Mouse (Mus musculus): Measurements from ENCODE around the gene Scn2b. TPM values are rescaled to one million over a fixed set of nuclear protein-coding genes. Genes with fewer than 3 reads are reported as not detected.
A peak's percentile ranks its signal among the peaks of the same experiment; 100 is the strongest.

The Scn2b gene
- polyA plus RNA-seq, 1 experiment from 2014 or later: 3.2 TPM

DNA sequence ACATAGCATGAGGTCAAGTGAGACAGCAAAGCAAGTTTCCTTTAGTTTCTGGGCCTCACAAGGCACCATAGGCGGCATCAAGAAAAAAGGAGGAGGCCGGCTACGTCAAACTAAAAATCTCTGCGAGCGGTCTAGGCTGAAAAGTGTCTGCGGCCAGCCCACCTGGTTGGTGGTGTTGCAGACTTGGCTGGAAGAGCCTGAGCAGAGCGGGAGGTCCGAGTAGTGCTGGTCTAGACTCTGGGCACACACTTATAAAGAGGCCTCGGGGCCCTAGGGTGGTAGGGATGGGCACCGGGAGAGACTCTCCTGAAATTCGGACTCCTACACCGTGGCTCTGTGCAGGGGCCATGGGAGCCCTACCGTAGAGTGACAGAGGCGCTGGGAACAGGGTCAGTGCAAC lies 1.9 kb upstream of the Scn2b start:
- no peak overlapping the region for H3K27ac ChIP-seq (ENCODE audit: low read depth, low read length)

DNA sequence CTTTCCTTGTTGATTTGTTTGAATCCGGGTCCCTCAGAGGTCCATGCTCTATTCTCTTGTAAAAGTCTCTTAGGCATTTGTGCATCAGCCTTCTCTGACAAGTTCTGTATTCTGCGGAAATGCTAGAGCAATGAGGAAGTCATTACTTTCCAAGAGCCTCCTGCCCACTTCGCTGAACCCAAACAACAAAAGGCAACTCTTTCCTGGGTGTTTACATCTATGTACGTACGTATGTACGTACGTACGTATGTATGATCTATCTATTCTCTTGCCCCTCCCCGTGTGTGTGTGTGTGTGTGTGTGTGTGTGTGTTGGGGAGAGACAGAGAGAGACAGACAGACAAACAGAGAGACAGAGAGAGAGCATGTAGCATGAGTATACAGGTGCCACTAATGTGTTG lies 763 bp upstream of the Scn2b start:
- Histone ChIP-seq H3K36me3 (ENCODE audit: control insufficient read depth, insufficient read depth, low read length) (no peaks in the 10 kb centered on the region), H3K27ac (ENCODE audit: low read depth, low read length) (no peak overlapping the region), H3K4me1 (replicated peaks; ENCODE audit: control insufficient read depth, insufficient read depth, low read length) (peaks cover 3% of the 10 kb centered on the region; the same call in 1 of the 2 replicates), H3K27me3 (ENCODE audit: control insufficient read depth, insufficient read depth, low read length) (peaks cover 3% of the 10 kb centered on the region; the same call in 1 of the 2 replicates), H3K9ac (ENCODE audit: low read length) (no peak overlapping the region), H3K9me3 (ENCODE audit: control insufficient read depth, low read length) (no peaks in the 10 kb centered on the region), H3K4me2 (ENCODE audit: low read depth, low read length, severe bottlenecking) (no peak overlapping the region), H3K4me3 (ENCODE audit: low read depth, low read length) (no peak overlapping the region)
- no peak for ATAC-seq (replicated peaks; ENCODE audit: low FRiP score)
- DNase-seq (ENCODE audit: low spot score): no peak
- 70% methylated on average over 9 of the region's 9 CpGs for WGBS

More for the DNA sequence above, 1.9 kb upstream of the Scn2b start:
- Histone ChIP-seq H3K27me3 (ENCODE audit: control insufficient read depth, insufficient read depth, low read length) (peaks cover 3% of the 10 kb centered on the region; the same call in 1 of the 2 replicates), H3K4me1 (replicated peaks; ENCODE audit: control insufficient read depth, insufficient read depth, low read length) (peaks cover 3% of the 10 kb centered on the region; the same call in 1 of the 2 replicates), H3K4me3 (ENCODE audit: low read depth, low read length) (peak overlapping the region; percentile 26), H3K36me3 (ENCODE audit: control insufficient read depth, insufficient read depth, low read length) (no peaks in the 10 kb centered on the region), H3K9me3 (ENCODE audit: control insufficient read depth, low read length) (no peaks in the 10 kb centered on the region), H3K4me2 (ENCODE audit: low read depth, low read length, severe bottlenecking) (peak overlapping the region; percentile 51), H3K9ac (ENCODE audit: low read length) (peak overlapping the region; percentile 53)
- peak; percentile 80 for DNase-seq (ENCODE audit: low spot score)
- ATAC-seq (replicated peaks; ENCODE audit: low FRiP score): peak; percentile 53; the same call in 1 of the 2 replicates
- WGBS: under 1% methylated on average over 14 of the region's 14 CpGs

DNA sequence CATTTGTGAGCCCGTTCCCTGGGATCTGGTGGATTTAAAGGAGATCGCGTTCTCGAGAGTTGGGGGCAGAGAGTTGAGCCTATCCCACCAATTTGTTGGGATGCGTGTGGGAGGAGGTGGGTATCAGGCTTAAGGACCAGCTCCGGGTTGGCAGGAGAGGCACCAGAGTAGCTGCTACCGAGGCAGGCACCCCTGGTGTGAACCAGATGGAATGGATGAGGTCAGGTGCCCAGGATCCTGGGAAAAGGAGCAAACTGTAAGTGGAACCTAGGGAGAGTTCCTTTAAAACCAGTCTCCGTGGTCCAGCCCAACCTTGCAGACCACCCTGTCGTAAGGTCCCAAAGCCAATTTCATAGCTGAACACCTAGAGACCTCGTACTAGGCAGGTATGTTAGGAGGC lies 970 bp downstream of the Scn2b start:
- H3K36me3 ChIP-seq (ENCODE audit: control insufficient read depth, insufficient read depth, low read length): no peaks in the 10 kb centered on the region
- WGBS: 22% methylated on average over 10 of the region's 10 CpGs
- peak overlapping the region; percentile 59 for H3K4me2 ChIP-seq (ENCODE audit: low read depth, low read length, severe bottlenecking)
- no peak for DNase-seq (ENCODE audit: low spot score)
- ATAC-seq (replicated peaks; ENCODE audit: low FRiP score): no peak
- no peak overlapping the region for H3K27ac ChIP-seq (ENCODE audit: low read depth, low read length)
- peaks cover 5% of the 10 kb centered on the region for H3K4me1 ChIP-seq (replicated peaks; ENCODE audit: control insufficient read depth, insufficient read depth, low read length)
- peak overlapping the region; percentile 77 for H3K9ac ChIP-seq (ENCODE audit: low read length)
- H3K4me3 ChIP-seq (ENCODE audit: low read depth, low read length): peak overlapping the region; percentile 55
- peaks cover 3% of the 10 kb centered on the region; the same call in 1 of the 2 replicates for H3K27me3 ChIP-seq (ENCODE audit: control insufficient read depth, insufficient read depth, low read length)
- no peaks in the 10 kb centered on the region for H3K9me3 ChIP-seq (ENCODE audit: control insufficient read depth, low read length)

DNA sequence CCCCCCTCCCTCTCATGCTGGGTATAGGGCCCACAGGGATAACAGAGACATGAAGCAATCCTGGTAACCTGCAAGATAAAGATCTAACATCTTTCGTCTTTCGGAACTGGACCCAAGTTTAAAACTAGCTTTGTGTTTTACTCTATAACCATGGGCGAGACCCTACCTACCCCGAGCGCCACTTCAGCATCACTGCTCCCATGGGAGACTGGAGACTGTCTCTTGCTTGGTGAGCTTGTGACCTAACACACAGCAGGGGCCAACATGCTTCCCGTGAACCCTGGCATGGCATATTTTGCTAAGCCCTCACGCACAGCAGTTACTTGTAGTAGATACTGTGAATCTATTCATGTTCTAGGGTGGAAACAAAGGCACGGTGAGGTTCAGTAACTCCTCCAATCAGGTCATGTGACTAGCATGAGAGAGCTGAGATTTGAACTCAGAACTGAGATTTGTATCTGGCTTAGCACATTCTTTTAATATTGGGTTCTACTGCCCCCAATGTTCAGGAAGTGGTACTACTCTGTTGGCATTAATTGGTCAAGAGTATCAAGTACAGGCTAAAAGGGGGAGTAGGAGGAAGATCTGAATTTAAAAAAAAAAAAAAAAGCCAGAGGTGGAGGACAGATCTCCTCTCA lies 1.9 kb downstream of the Scn2b start:
- peaks cover 3% of the 10 kb centered on the region; the same call in 1 of the 2 replicates for H3K27me3 ChIP-seq (ENCODE audit: control insufficient read depth, insufficient read depth, low read length)
- no peaks in the 10 kb centered on the region for H3K36me3 ChIP-seq (ENCODE audit: control insufficient read depth, insufficient read depth, low read length)
- no peak overlapping the region for H3K4me3 ChIP-seq (ENCODE audit: low read depth, low read length)
- DNase-seq (ENCODE audit: low spot score) (no peak), ATAC-seq (replicated peaks; ENCODE audit: low FRiP score) (no peak)
- H3K9ac ChIP-seq (ENCODE audit: low read length): no peak overlapping the region
- peaks cover 5% of the 10 kb centered on the region for H3K4me1 ChIP-seq (replicated peaks; ENCODE audit: control insufficient read depth, insufficient read depth, low read length)
- no peak overlapping the region for H3K4me2 ChIP-seq (ENCODE audit: low read depth, low read length, severe bottlenecking)
- no peaks in the 10 kb centered on the region for H3K9me3 ChIP-seq (ENCODE audit: control insufficient read depth, low read length)
- H3K27ac ChIP-seq (ENCODE audit: low read depth, low read length): no peak overlapping the region
- WGBS: 95% methylated on average over 8 of the region's 8 CpGs

DNA sequence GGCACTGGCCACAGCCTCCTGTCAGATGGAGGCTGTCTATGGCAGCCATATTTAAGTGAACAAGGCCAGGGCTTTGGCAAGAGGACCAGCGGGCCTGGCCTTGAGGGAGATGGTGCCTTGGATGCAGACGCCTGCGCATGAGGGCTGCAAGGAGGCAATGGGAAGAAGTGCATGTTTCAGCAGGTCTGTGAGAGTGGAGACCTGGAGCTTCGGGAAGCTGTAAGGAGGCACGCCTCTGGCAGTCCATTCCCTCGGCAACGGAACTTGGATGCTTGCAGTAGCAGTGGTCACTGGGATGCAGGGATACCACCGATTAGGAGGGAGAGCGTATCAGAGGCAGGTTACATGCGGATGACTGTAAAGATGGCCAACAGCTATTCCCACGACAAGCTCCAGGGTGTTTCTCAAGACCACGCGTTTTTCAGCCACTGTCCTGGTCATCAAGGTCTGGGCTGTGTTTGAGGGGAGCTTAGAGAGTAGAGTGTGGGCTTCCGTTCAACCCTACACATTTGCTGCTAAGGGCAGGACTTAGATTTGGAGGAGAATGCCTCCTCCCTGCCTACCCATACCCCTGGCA lies 2.5 kb downstream of the Scn2b start:
- Histone ChIP-seq H3K27ac (ENCODE audit: low read depth, low read length) (no peak overlapping the region), H3K9me3 (ENCODE audit: control insufficient read depth, low read length) (no peaks in the 10 kb centered on the region), H3K4me3 (ENCODE audit: low read depth, low read length) (no peak overlapping the region), H3K4me2 (ENCODE audit: low read depth, low read length, severe bottlenecking) (no peak overlapping the region), H3K36me3 (ENCODE audit: control insufficient read depth, insufficient read depth, low read length) (no peaks in the 10 kb centered on the region), H3K9ac (ENCODE audit: low read length) (no peak overlapping the region), H3K27me3 (ENCODE audit: control insufficient read depth, insufficient read depth, low read length) (peaks cover 3% of the 10 kb centered on the region; the same call in 1 of the 2 replicates), H3K4me1 (replicated peaks; ENCODE audit: control insufficient read depth, insufficient read depth, low read length) (peaks cover 5% of the 10 kb centered on the region)
- ATAC-seq (replicated peaks; ENCODE audit: low FRiP score): no peak
- no peak for DNase-seq (ENCODE audit: low spot score)
- WGBS: 89% methylated on average over 14 of the region's 14 CpGs

DNA sequence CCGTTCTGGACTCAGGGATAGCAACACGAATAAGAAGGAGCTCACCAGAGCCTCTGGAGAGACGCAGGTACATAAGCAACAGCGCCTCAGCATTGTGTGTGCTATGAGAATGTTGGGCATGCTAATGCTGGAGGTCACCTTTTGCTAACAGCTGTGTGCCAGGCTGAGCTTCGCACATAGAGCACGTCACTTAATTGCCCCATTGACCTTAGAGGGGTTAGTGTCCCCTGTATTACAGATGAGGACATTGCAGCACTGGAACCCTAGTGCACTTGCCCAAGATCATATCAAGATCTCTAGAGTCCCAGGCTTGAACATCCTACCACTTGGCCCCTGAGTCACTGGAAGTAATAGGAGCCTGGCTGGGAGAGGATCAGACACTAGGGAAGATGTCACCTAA lies 3.0 kb downstream of the Scn2b start:
- Histone ChIP-seq H3K27ac (ENCODE audit: low read depth, low read length) (no peak overlapping the region), H3K9ac (ENCODE audit: low read length) (no peak overlapping the region), H3K27me3 (ENCODE audit: control insufficient read depth, insufficient read depth, low read length) (peaks cover 3% of the 10 kb centered on the region; the same call in 1 of the 2 replicates), H3K36me3 (ENCODE audit: control insufficient read depth, insufficient read depth, low read length) (no peaks in the 10 kb centered on the region), H3K4me1 (replicated peaks; ENCODE audit: control insufficient read depth, insufficient read depth, low read length) (peaks cover 5% of the 10 kb centered on the region), H3K9me3 (ENCODE audit: control insufficient read depth, low read length) (no peaks in the 10 kb centered on the region), H3K4me3 (ENCODE audit: low read depth, low read length) (no peak overlapping the region), H3K4me2 (ENCODE audit: low read depth, low read length, severe bottlenecking) (no peak overlapping the region)
- DNase-seq (ENCODE audit: low spot score): no peak
- no peak for ATAC-seq (replicated peaks; ENCODE audit: low FRiP score)
- WGBS: 87% methylated on average over 6 of the region's 6 CpGs

DNA sequence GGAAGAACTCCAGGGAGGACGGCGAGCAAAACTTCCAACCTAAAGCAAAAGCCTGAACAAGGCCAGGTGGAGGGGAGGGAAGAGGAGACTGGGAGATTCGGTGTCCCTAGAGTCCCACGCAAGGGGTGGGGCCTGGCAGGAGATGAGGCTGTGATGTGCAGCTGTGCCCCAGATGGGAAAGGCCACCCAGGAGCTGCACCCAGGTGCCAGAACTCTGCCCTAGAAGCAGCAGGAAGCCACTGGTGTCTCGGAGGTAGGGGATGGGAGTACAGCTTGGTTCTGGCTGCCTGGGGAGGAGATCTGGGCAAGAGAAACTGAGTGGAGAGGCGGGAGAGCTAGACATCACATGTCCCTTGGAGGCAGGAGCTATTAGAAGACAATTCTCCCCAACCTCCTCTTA lies 3.4 kb downstream of the Scn2b start:
- Histone ChIP-seq H3K4me3 (ENCODE audit: low read depth, low read length) (no peak overlapping the region), H3K36me3 (ENCODE audit: control insufficient read depth, insufficient read depth, low read length) (no peaks in the 10 kb centered on the region), H3K27ac (ENCODE audit: low read depth, low read length) (no peak overlapping the region), H3K4me2 (ENCODE audit: low read depth, low read length, severe bottlenecking) (no peak overlapping the region), H3K4me1 (replicated peaks; ENCODE audit: control insufficient read depth, insufficient read depth, low read length) (peaks cover 5% of the 10 kb centered on the region), H3K9me3 (ENCODE audit: control insufficient read depth, low read length) (no peaks in the 10 kb centered on the region), H3K27me3 (ENCODE audit: control insufficient read depth, insufficient read depth, low read length) (peaks cover 3% of the 10 kb centered on the region; the same call in 1 of the 2 replicates), H3K9ac (ENCODE audit: low read length) (no peak overlapping the region)
- WGBS: 58% methylated on average over 6 of the region's 6 CpGs
- no peak for DNase-seq (ENCODE audit: low spot score)
- ATAC-seq (replicated peaks; ENCODE audit: low FRiP score): no peak

DNA sequence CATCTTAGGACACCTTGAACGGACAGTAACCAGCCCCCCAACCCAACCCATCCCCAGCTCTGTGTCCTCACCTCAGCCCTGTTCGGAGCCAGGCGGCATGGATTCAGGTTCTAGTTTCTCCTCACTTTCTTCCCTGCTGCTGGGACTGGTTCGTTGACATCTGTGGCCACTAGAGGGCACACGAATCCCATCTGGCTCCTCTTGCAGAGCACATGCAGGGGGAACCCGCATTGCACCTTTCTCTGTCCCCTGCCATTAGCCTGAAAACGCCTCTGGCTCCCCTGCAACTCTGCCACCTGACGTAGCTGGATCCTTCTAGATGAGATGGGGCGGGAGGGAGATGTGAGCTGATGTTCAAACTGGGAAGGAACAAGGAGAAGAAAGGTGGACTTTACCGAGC lies 4.2 kb downstream of the Scn2b start:
- peak; percentile 55; the same call in 1 of the 2 replicates for ATAC-seq (replicated peaks; ENCODE audit: low FRiP score)
- Histone ChIP-seq H3K4me1 (replicated peaks; ENCODE audit: control insufficient read depth, insufficient read depth, low read length) (peaks cover 5% of the 10 kb centered on the region), H3K4me3 (ENCODE audit: low read depth, low read length) (no peak overlapping the region), H3K4me2 (ENCODE audit: low read depth, low read length, severe bottlenecking) (peak overlapping the region; percentile 26; the same call in 1 of the 2 replicates), H3K27ac (ENCODE audit: low read depth, low read length) (no peak overlapping the region), H3K9ac (ENCODE audit: low read length) (no peak overlapping the region; the same call in 1 of the 2 replicates), H3K27me3 (ENCODE audit: control insufficient read depth, insufficient read depth, low read length) (0 out of 2 replicates have a peak, but pooled peaks cover 2% of the 10 kb centered on the region), H3K9me3 (ENCODE audit: control insufficient read depth, low read length) (no peaks in the 10 kb centered on the region), H3K36me3 (ENCODE audit: control insufficient read depth, insufficient read depth, low read length) (no peaks in the 10 kb centered on the region)
- DNase-seq (ENCODE audit: low spot score): peak; percentile 85
- 4% methylated on average over 10 of the region's 10 CpGs for WGBS

Data from forebrain, embryonic 11.5 days (tissue).